Mouse (Mus musculus) hindbrain, embryonic 13.5 days (tissue): ENCODE data around the gene H2-Q1. TPM values are rescaled to one million over a fixed set of nuclear protein-coding genes. Genes with fewer than 3 reads are reported as not detected.
"Not testable (repeated sequence)": the region's sequence is repeated elsewhere in the genome, so short reads cannot be mapped to it uniquely, and the experiment has no call there.

Experiments used
- ATAC-seq: fragments of 200-750 bp; cut with Nextera tagmentation; 2 replicates; pipeline ENCODE4 v1.8.0; 2017; ENCODE audit warnings: moderate TSS enrichment; ENCODE audit not compliant: low FRiP score
- H3K27ac ChIP-seq: fragments of 300-500 bp; sonication (generic); 2 replicates; pipeline ENCODE4 v1.5.1; 2015; ENCODE audit warnings: inconsistent platforms, mild to moderate bottlenecking, moderate library complexity
- H3K27me3 ChIP-seq: fragments of 300-500 bp; sonication (generic); 2 replicates; pipeline ENCODE4 v1.6.1; 2015; ENCODE audit warnings: mild to moderate bottlenecking, inconsistent platforms
- H3K36me3 ChIP-seq: fragments of 300-500 bp; sonication (generic); 2 replicates; pipeline ENCODE4 v1.6.1; 2015; ENCODE audit warnings: mild to moderate bottlenecking, inconsistent platforms
- H3K4me1 ChIP-seq: fragments of 300-500 bp; sonication (generic); replicated peaks from 2 replicates; pipeline ENCODE4 v1.6.1; 2015; ENCODE audit warnings: inconsistent platforms
- H3K4me2 ChIP-seq: fragments of 300-500 bp; sonication (generic); 2 replicates; pipeline ENCODE4 v1.6.1; 2015; ENCODE audit warnings: inconsistent platforms, mild to moderate bottlenecking, moderate library complexity
- H3K4me3 ChIP-seq: fragments of 300-500 bp; sonication (generic); 2 replicates; pipeline ENCODE4 v1.5.1; 2015; ENCODE audit warnings: mild to moderate bottlenecking, inconsistent platforms
- H3K9ac ChIP-seq: fragments of 300-500 bp; sonication (generic); 2 replicates; pipeline ENCODE4 v1.6.1; 2015; ENCODE audit warnings: mild to moderate bottlenecking, inconsistent platforms
- H3K9me3 ChIP-seq: fragments of 300-500 bp; sonication (generic); 2 replicates; pipeline ENCODE4 v1.6.1; 2016; ENCODE audit warnings: inconsistent platforms
- WGBS: fragments of 180-500 bp; shearing (Covaris S2); methylation state at CpG from one replicate; pipeline ENCODE4 v1.1.7; 2015; 5-methylcytosine and 5-hydroxymethylcytosine counted together
- polyA plus RNA-seq: library from polyadenylated mRNA; unstranded; fragments of >200 nt; fragmentation: Nextera tagmentation; extraction: Ambion mirVana; gene quantifications from 2 replicates; pipeline ENCODE4 v1.2.1, GENCODE M21; 2015

H2-Q1 gene
- polyA plus RNA-seq, result 0.14 and 0.30 TPM in 2 replicates

GRCm38 (mm10) chr17:35320327-35321081 is at the start of gene H2-Q1:
Gene H2-Q1 (plus strand): TSS chr17:35320405.
- H3K4me2 ChIP-seq, result peak within 1 kb of the TSS; percentile 60
- H3K4me3 ChIP-seq, result peak within 1 kb of the TSS; percentile 39
- 2% methylated on average over 53 of the region's 55 CpGs for WGBS
- H3K9ac ChIP-seq, result peak within 1 kb of the TSS; percentile 49
- peaks cover 12% of the 10 kb centered on the region for H3K4me1 ChIP-seq
- peaks cover 60% of the 10 kb centered on the region for H3K27me3 ChIP-seq
- ATAC-seq, result no peak
- no peak within 1 kb of the TSS for H3K27ac ChIP-seq
- no peaks in the 10 kb centered on the region for H3K9me3 ChIP-seq
- no peaks in the 10 kb centered on the region for H3K36me3 ChIP-seq

GRCm38 (mm10) chr17:35272249-35272648 is 48.0 kb upstream of the H2-Q1 start:
- Histone ChIP-seq H3K4me3 (no peak overlapping the region), H3K36me3 (no peaks in the 10 kb centered on the region), H3K9ac (no peak overlapping the region), H3K27ac (no peak overlapping the region), H3K27me3 (peaks cover 28% of the 10 kb centered on the region), H3K4me1 (no peaks in the 10 kb centered on the region), H3K4me2 (no peak overlapping the region), H3K9me3 (no peaks in the 10 kb centered on the region)
- no peak for ATAC-seq
- 78% methylated on average over 3 of the region's 3 CpGs for WGBS

- Histone ChIP-seq H3K9ac (no peak overlapping the region), H3K4me3 (no peak overlapping the region), H3K27me3 (peaks cover 29% of the 10 kb centered on the region), H3K4me1 (no peaks in the 10 kb centered on the region), H3K4me2 (no peak overlapping the region), H3K36me3 (no peaks in the 10 kb centered on the region), H3K27ac (no peak overlapping the region), H3K9me3 (no peaks in the 10 kb centered on the region)
- WGBS, result 9% methylated on average over 11 of the region's 11 CpGs
- ATAC-seq, result peak; percentile 59
Observed at GRCm38 (mm10) chr17:35274770-35275169, 45.4 kb upstream of the H2-Q1 start.

- H3K9me3 ChIP-seq, result no peaks in the 10 kb centered on the region
- H3K4me2 ChIP-seq, result peak overlapping the region; percentile 37
- H3K4me3 ChIP-seq, result no peak overlapping the region
- ATAC-seq, result no peak
- H3K27me3 ChIP-seq, result peaks cover 29% of the 10 kb centered on the region
- no peaks in the 10 kb centered on the region for H3K4me1 ChIP-seq
- 25% methylated on average over 13 of the region's 13 CpGs for WGBS
- no peaks in the 10 kb centered on the region for H3K36me3 ChIP-seq
- H3K9ac ChIP-seq, result 0 out of 2 replicates have a peak overlapping the region, but pooled peaks have one; percentile 58
- H3K27ac ChIP-seq, result no peak overlapping the region
Observed at GRCm38 (mm10) chr17:35276304-35276864, 43.8 kb upstream of the H2-Q1 start.

- Histone ChIP-seq H3K4me2 (no peak overlapping the region), H3K36me3 (no peaks in the 10 kb centered on the region), H3K27ac (no peak overlapping the region), H3K4me1 (no peaks in the 10 kb centered on the region), H3K4me3 (no peak overlapping the region), H3K27me3 (peaks cover 29% of the 10 kb centered on the region), H3K9ac (no peak overlapping the region), H3K9me3 (no peaks in the 10 kb centered on the region)
- 87% methylated on average over 8 of the region's 8 CpGs for WGBS
- no peak for ATAC-seq
Observed at GRCm38 (mm10) chr17:35278049-35278448, 42.2 kb upstream of the H2-Q1 start.

GRCm38 (mm10) chr17:35278957-35279688 is 41.1 kb upstream of the H2-Q1 start:
- H3K36me3 ChIP-seq, result no peaks in the 10 kb centered on the region
- H3K27ac ChIP-seq, result no peak overlapping the region
- peaks cover 29% of the 10 kb centered on the region for H3K27me3 ChIP-seq
- 92% methylated on average over 13 of the region's 13 CpGs for WGBS
- H3K4me3 ChIP-seq, result no peak overlapping the region
- H3K9me3 ChIP-seq, result no peaks in the 10 kb centered on the region
- H3K4me2 ChIP-seq, result no peak overlapping the region
- H3K9ac ChIP-seq, result no peak overlapping the region
- H3K4me1 ChIP-seq, result no peaks in the 10 kb centered on the region
- ATAC-seq, result no peak

- peaks cover 25% of the 10 kb centered on the region for H3K27me3 ChIP-seq
- H3K9ac ChIP-seq, result no peak overlapping the region
- no peak overlapping the region for H3K4me2 ChIP-seq
- no peaks in the 10 kb centered on the region for H3K9me3 ChIP-seq
- 70% methylated on average over 3 of the region's 3 CpGs for WGBS
- no peaks in the 10 kb centered on the region for H3K36me3 ChIP-seq
- no peak overlapping the region for H3K27ac ChIP-seq
- no peaks in the 10 kb centered on the region for H3K4me1 ChIP-seq
- H3K4me3 ChIP-seq, result no peak overlapping the region
- ATAC-seq, result no peak
Observed at GRCm38 (mm10) chr17:35280276-35280675, 39.9 kb upstream of the H2-Q1 start.

GRCm38 (mm10) chr17:35285431-35285830 is 34.8 kb upstream of the H2-Q1 start:
- Histone ChIP-seq H3K4me2 (no peak overlapping the region), H3K9me3 (no peaks in the 10 kb centered on the region), H3K36me3 (no peaks in the 10 kb centered on the region), H3K27me3 (no peaks in the 10 kb centered on the region), H3K4me1 (no peaks in the 10 kb centered on the region), H3K9ac (no peak overlapping the region), H3K27ac (no peak overlapping the region), H3K4me3 (no peak overlapping the region)
- no peak for ATAC-seq

GRCm38 (mm10) chr17:35295796-35296195 is 24.4 kb upstream of the H2-Q1 start:
- 8% methylated on average over 5 of the region's 5 CpGs for WGBS

GRCm38 (mm10) chr17:35300261-35300945 is 19.8 kb upstream of the H2-Q1 start:
- H3K9me3 ChIP-seq, ATAC-seq, H3K36me3 ChIP-seq, H3K27ac ChIP-seq, H3K4me2 ChIP-seq, H3K9ac ChIP-seq, H3K27me3 ChIP-seq, H3K4me3 ChIP-seq, H3K4me1 ChIP-seq: not testable (repeated sequence)
- 89% methylated on average over 7 of the region's 7 CpGs for WGBS

More at GRCm38 (mm10) chr17:35295796-35296195, 24.4 kb upstream of the H2-Q1 start:
- H3K4me2 ChIP-seq, H3K36me3 ChIP-seq, H3K27ac ChIP-seq, H3K27me3 ChIP-seq, H3K9me3 ChIP-seq, H3K9ac ChIP-seq, H3K4me3 ChIP-seq, H3K4me1 ChIP-seq, ATAC-seq: not testable (repeated sequence)

- Histone ChIP-seq H3K27ac (no peak overlapping the region), H3K27me3 (0 out of 2 replicates have a peak, but pooled peaks cover 4% of the 10 kb centered on the region), H3K9ac (no peak overlapping the region), H3K4me3 (no peak overlapping the region), H3K36me3 (no peaks in the 10 kb centered on the region), H3K4me1 (no peaks in the 10 kb centered on the region), H3K9me3 (no peaks in the 10 kb centered on the region), H3K4me2 (no peak overlapping the region)
- no peak for ATAC-seq
- WGBS, result 34% methylated on average over 13 of the region's 13 CpGs
Observed at GRCm38 (mm10) chr17:35301645-35302258, 18.5 kb upstream of the H2-Q1 start.

GRCm38 (mm10) chr17:35303271-35303670 is 16.9 kb upstream of the H2-Q1 start:
- H3K9ac ChIP-seq, result no peak overlapping the region
- WGBS, result 83% methylated on average over 2 of the region's 2 CpGs
- ATAC-seq, result no peak
- no peaks in the 10 kb centered on the region for H3K4me1 ChIP-seq
- H3K4me3 ChIP-seq, result no peak overlapping the region
- H3K27ac ChIP-seq, result no peak overlapping the region
- no peaks in the 10 kb centered on the region for H3K36me3 ChIP-seq
- H3K27me3 ChIP-seq, result peaks cover 8% of the 10 kb centered on the region; the same call in 1 of the 2 replicates
- no peaks in the 10 kb centered on the region for H3K9me3 ChIP-seq
- H3K4me2 ChIP-seq, result no peak overlapping the region
